Mouse (Mus musculus): ENCODE data around the gene Gsg1l. TPM values are rescaled to one million over a fixed set of nuclear protein-coding genes. Genes with fewer than 3 reads are reported as not detected.

Gsg1l gene
- polyA plus RNA-seq, 1 experiment from 2014 or later, result 0.70 TPM

DNA sequence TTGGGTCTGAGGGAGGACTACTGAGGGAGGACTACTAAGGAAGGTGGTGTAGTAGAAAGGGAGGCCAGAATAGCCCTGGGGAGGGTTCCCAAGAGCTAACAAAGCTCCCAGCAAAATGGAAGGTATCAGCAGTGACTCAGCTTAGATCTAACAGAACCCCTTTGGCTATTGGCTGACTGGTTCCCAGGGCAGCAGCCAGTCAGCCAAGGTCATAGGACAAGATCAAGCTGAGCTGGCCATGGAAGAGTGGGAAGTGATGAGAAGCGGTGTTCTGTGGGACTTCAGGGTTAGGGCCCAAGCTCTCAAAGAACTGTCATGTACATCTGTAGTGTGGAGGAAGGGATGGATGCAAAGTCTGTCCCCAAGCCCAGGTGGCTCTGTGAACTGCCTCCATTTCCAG is 5.3 kb downstream of the Gsg1l start:
- DNase-seq (ENCODE audit: low spot score) (no peak), ATAC-seq (replicated peaks; ENCODE audit: insufficient number of reproducible peaks, low FRiP score, low TSS enrichment, low read depth) (no peak)
- H3K27ac ChIP-seq (replicated peaks; ENCODE audit: low read depth, low read length), result no peak overlapping the region
- no peak overlapping the region for H3K4me3 ChIP-seq (ENCODE audit: low read depth, low read length)
- H3K4me1 ChIP-seq (ENCODE audit: control insufficient read depth, insufficient read depth, low read length), result 0 out of 2 replicates have a peak, but pooled peaks cover 2% of the 10 kb centered on the region
- H3K9ac ChIP-seq (replicated peaks; ENCODE audit: low read length), result no peak overlapping the region
- peaks cover 21% of the 10 kb centered on the region for H3K27me3 ChIP-seq (ENCODE audit: control insufficient read depth, insufficient read depth, low read length)
- no peaks in the 10 kb centered on the region for H3K36me3 ChIP-seq (replicated peaks; ENCODE audit: control insufficient read depth, insufficient read depth, low read depth, low read length)
- WGBS, result 95% methylated on average over 1 of the region's 1 CpGs
- H3K9me3 ChIP-seq (replicated peaks; ENCODE audit: control insufficient read depth, low read length), result no peaks in the 10 kb centered on the region
- no peak overlapping the region for H3K4me2 ChIP-seq (ENCODE audit: low read depth, low read length)

DNA sequence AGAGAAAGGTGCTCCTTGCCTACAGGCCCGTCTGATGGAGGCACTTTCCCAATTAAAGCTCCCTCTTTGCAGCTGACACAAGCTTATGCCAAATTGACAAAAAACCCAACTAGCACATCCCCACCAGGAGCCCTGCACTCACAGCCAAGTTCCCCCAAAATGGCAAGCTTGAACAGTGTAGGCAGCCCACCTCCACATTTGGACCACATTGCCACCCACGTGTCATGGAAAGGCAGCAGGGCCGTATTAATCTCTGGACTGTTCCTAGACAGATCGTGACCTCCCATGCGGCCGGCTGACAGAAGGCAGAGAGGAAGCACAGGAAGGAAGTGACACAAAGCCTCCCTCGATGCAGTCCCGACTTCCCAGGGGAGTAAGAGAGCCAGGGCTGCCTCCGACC is 7.2 kb downstream of the Gsg1l start:
- ATAC-seq (replicated peaks; ENCODE audit: insufficient number of reproducible peaks, low FRiP score, low TSS enrichment, low read depth), result no peak
- no peaks in the 10 kb centered on the region for H3K4me1 ChIP-seq (ENCODE audit: control insufficient read depth, insufficient read depth, low read length)
- no peaks in the 10 kb centered on the region for H3K9me3 ChIP-seq (replicated peaks; ENCODE audit: control insufficient read depth, low read length)
- H3K27ac ChIP-seq (replicated peaks; ENCODE audit: low read depth, low read length), result no peak overlapping the region
- DNase-seq (ENCODE audit: low spot score), result no peak
- peaks cover 3% of the 10 kb centered on the region; the same call in 1 of the 2 replicates for H3K27me3 ChIP-seq (ENCODE audit: control insufficient read depth, insufficient read depth, low read length)
- WGBS, result 62% methylated on average over 9 of the region's 9 CpGs
- no peak overlapping the region for H3K4me3 ChIP-seq (ENCODE audit: low read depth, low read length)
- H3K9ac ChIP-seq (replicated peaks; ENCODE audit: low read length), result no peak overlapping the region
- H3K4me2 ChIP-seq (ENCODE audit: low read depth, low read length), result no peak overlapping the region
- no peaks in the 10 kb centered on the region for H3K36me3 ChIP-seq (replicated peaks; ENCODE audit: control insufficient read depth, insufficient read depth, low read depth, low read length)

DNA sequence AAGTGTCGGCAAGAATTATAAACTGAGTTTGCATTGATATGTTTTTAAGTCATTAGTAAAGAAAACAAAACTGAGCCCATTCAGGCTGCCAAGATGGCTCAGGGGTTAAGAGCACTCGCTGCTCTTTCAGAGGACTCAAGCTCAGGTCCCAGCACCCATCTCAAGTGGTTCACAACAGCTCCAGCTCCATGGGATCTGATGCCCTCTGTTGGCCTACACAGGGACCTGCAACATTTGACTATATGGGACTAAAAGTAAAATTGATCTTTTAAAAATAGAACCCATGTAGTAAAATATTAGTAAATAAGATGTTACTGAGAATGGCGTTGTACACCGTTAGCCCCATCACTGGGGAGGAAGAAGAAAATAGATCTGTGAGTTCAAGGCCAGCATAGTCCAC is 11.9 kb downstream of the Gsg1l start:
- no peak overlapping the region for H3K27ac ChIP-seq (replicated peaks; ENCODE audit: low read depth, low read length)
- 92% methylated on average over 4 of the region's 4 CpGs for WGBS
- H3K4me2 ChIP-seq (ENCODE audit: low read depth, low read length), result no peak overlapping the region
- H3K9ac ChIP-seq (replicated peaks; ENCODE audit: low read length), result no peak overlapping the region
- ATAC-seq (replicated peaks; ENCODE audit: insufficient number of reproducible peaks, low FRiP score, low TSS enrichment, low read depth) (no peak), DNase-seq (ENCODE audit: low spot score) (no peak)
- H3K4me3 ChIP-seq (ENCODE audit: low read depth, low read length), result no peak overlapping the region
- no peaks in the 10 kb centered on the region for H3K4me1 ChIP-seq (ENCODE audit: control insufficient read depth, insufficient read depth, low read length)
- H3K9me3 ChIP-seq (replicated peaks; ENCODE audit: control insufficient read depth, low read length), result no peaks in the 10 kb centered on the region
- no peaks in the 10 kb centered on the region for H3K36me3 ChIP-seq (replicated peaks; ENCODE audit: control insufficient read depth, insufficient read depth, low read depth, low read length)
- H3K27me3 ChIP-seq (ENCODE audit: control insufficient read depth, insufficient read depth, low read length), result no peaks in the 10 kb centered on the region

DNA sequence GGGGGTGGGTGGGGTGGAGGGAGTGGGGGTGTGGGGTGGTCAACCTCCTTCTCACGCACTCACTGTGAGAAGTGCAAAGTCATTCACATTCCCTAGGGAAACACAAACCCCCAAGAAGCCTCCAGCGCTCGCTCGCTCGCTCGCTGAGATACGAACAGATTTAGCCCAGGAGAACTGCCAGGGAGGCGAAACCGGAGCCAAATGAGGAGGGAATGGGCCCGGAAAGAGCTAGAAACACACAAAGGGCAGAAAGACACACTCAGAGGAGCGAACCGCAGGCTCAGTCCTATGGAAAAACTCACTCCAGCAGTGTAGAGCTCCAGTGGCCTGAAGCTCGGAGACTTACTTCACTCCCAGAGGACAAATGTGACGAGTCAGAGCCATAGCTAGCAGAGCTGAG is 15.4 kb downstream of the Gsg1l start:
- WGBS, result 62% methylated on average over 14 of the region's 14 CpGs
- Histone ChIP-seq H3K27me3 (ENCODE audit: control insufficient read depth, insufficient read depth, low read length) (no peaks in the 10 kb centered on the region), H3K9me3 (replicated peaks; ENCODE audit: control insufficient read depth, low read length) (no peaks in the 10 kb centered on the region), H3K4me1 (ENCODE audit: control insufficient read depth, insufficient read depth, low read length) (no peaks in the 10 kb centered on the region), H3K4me3 (ENCODE audit: low read depth, low read length) (no peak overlapping the region), H3K27ac (replicated peaks; ENCODE audit: low read depth, low read length) (no peak overlapping the region), H3K36me3 (replicated peaks; ENCODE audit: control insufficient read depth, insufficient read depth, low read depth, low read length) (no peaks in the 10 kb centered on the region), H3K4me2 (ENCODE audit: low read depth, low read length) (no peak overlapping the region), H3K9ac (replicated peaks; ENCODE audit: low read length) (no peak overlapping the region)
- ATAC-seq (replicated peaks; ENCODE audit: insufficient number of reproducible peaks, low FRiP score, low TSS enrichment, low read depth) (no peak), DNase-seq (ENCODE audit: low spot score) (no peak)

DNA sequence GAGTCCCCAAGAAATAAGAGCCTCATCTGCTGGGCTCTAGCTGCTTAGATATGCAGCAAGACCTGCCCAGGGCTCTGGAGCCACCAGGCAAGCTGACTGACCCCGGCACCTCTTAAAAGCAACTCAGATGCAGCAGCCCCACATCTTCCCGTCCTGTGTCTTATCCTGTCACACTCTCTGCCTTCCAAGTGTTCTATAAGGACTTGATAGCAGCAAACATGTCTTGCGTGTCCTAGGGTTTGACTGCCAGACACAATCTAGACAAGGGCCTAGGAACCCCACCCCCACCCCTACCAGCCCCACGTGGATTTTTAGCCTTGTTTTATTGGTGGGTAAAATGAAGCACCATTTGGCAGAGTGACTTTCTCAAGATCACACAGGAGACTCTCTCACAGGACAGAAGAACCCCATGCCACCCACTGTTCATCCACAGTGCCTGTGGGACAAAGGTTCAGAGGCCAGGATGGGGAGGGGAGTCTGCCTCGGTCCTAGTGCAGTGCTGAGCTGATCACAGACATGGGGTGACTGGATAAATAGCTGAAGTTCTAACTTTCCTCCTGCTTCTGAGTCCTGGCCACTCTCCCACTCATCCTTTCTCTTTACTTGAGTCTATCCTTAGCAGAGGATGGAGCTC is 16.9 kb downstream of the Gsg1l start:
- Histone ChIP-seq H3K27ac (replicated peaks; ENCODE audit: low read depth, low read length) (no peak overlapping the region), H3K9ac (replicated peaks; ENCODE audit: low read length) (no peak overlapping the region), H3K27me3 (ENCODE audit: control insufficient read depth, insufficient read depth, low read length) (no peaks in the 10 kb centered on the region), H3K4me2 (ENCODE audit: low read depth, low read length) (no peak overlapping the region), H3K9me3 (replicated peaks; ENCODE audit: control insufficient read depth, low read length) (no peaks in the 10 kb centered on the region), H3K4me3 (ENCODE audit: low read depth, low read length) (no peak overlapping the region), H3K4me1 (ENCODE audit: control insufficient read depth, insufficient read depth, low read length) (no peaks in the 10 kb centered on the region), H3K36me3 (replicated peaks; ENCODE audit: control insufficient read depth, insufficient read depth, low read depth, low read length) (no peaks in the 10 kb centered on the region)
- DNase-seq (ENCODE audit: low spot score), result no peak
- WGBS, result 76% methylated on average over 5 of the region's 5 CpGs
- ATAC-seq (replicated peaks; ENCODE audit: insufficient number of reproducible peaks, low FRiP score, low TSS enrichment, low read depth), result no peak

DNA sequence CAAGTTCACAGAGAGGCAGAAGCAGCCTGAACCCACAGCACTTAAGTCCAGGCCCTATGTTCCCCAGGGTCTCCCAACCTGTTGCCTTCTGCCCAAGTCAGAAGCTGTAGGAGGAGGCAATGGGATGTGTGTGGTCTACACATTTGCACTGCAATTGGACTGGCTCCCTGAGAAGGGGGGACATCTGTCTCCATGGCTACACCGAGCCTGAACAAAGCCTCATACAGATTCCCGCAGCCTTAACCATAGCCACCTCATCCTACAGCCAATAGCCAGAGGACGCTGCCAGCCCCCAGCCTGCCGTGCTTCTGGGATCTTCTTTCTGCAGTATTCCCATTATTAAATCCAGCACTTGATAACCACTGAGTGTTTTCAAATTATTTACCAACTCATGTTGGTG is 20.0 kb downstream of the Gsg1l start:
- ATAC-seq (replicated peaks; ENCODE audit: insufficient number of reproducible peaks, low FRiP score, low TSS enrichment, low read depth), result no peak
- no peak overlapping the region for H3K4me3 ChIP-seq (ENCODE audit: low read depth, low read length)
- no peaks in the 10 kb centered on the region for H3K4me1 ChIP-seq (ENCODE audit: control insufficient read depth, insufficient read depth, low read length)
- no peak for DNase-seq (ENCODE audit: low spot score)
- H3K9ac ChIP-seq (replicated peaks; ENCODE audit: low read length), result no peak overlapping the region
- no peaks in the 10 kb centered on the region for H3K9me3 ChIP-seq (replicated peaks; ENCODE audit: control insufficient read depth, low read length)
- no peak overlapping the region for H3K4me2 ChIP-seq (ENCODE audit: low read depth, low read length)
- 66% methylated on average over 4 of the region's 4 CpGs for WGBS
- no peaks in the 10 kb centered on the region for H3K27me3 ChIP-seq (ENCODE audit: control insufficient read depth, insufficient read depth, low read length)
- no peaks in the 10 kb centered on the region for H3K36me3 ChIP-seq (replicated peaks; ENCODE audit: control insufficient read depth, insufficient read depth, low read depth, low read length)
- no peak overlapping the region for H3K27ac ChIP-seq (replicated peaks; ENCODE audit: low read depth, low read length)

DNA sequence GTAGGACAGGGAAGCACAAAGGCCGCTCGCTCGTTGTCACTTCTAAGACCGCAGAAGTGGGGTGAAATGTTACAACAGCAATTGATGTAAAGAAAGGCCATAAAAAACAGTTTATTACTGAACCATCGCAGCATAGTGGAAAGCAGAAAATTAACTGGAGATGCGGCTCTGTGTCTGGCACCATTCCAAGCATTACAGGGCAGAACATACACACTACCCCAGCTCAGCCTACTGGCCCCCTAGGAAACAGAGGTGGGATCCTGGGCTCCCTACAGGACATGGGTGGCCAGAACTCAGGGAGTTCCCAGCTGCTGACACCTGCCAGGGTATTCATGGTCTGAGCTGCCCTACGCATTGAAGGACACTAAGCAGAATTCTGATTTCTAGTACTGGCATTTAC is 23.3 kb downstream of the Gsg1l start:
- H3K4me1 ChIP-seq (ENCODE audit: control insufficient read depth, insufficient read depth, low read length), result no peaks in the 10 kb centered on the region
- ATAC-seq (replicated peaks; ENCODE audit: insufficient number of reproducible peaks, low FRiP score, low TSS enrichment, low read depth), result no peak

DNA sequence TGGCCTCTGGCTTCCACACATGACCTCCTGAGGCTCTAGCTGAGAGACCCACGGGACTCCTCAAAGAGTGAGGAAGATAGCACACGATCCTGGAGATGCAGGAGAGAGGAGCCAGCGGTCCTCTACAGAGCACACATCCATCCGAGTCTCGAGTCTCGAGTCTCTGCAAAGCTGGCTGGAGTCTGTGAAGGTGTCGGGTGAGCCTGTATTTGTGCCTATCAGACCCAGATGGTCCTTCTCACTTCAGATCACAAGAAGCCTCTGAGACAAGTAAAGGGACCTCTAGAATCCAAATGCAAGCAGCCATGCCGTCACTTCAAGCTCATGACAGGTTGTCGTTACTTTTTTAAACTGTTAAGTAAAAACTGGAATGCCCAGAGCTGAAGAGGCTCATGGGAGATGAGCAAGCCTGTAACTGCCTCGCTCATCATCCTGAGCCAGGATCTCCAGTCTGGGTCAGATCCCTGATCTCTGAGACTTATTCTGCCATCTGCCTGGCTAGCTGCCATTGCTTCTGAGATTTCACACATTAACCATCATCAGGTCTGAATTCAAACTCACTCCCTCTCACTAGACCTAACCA is 24.8 kb downstream of the Gsg1l start:
- H3K9ac ChIP-seq (replicated peaks; ENCODE audit: low read length), result no peak overlapping the region
- no peaks in the 10 kb centered on the region for H3K4me1 ChIP-seq (ENCODE audit: control insufficient read depth, insufficient read depth, low read length)
- no peak overlapping the region for H3K27ac ChIP-seq (replicated peaks; ENCODE audit: low read depth, low read length)
- H3K27me3 ChIP-seq (ENCODE audit: control insufficient read depth, insufficient read depth, low read length), result no peaks in the 10 kb centered on the region
- ATAC-seq (replicated peaks; ENCODE audit: insufficient number of reproducible peaks, low FRiP score, low TSS enrichment, low read depth) (no peak), DNase-seq (ENCODE audit: low spot score) (no peak)
- no peak overlapping the region for H3K4me2 ChIP-seq (ENCODE audit: low read depth, low read length)
- no peaks in the 10 kb centered on the region for H3K36me3 ChIP-seq (replicated peaks; ENCODE audit: control insufficient read depth, insufficient read depth, low read depth, low read length)
- 74% methylated on average over 10 of the region's 10 CpGs for whole genome bisulfite sequencing
- H3K9me3 ChIP-seq (replicated peaks; ENCODE audit: control insufficient read depth, low read length), result no peaks in the 10 kb centered on the region
- H3K4me3 ChIP-seq (ENCODE audit: low read depth, low read length), result no peak overlapping the region

More for the DNA sequence above, 23.3 kb downstream of the Gsg1l start:
- Histone ChIP-seq H3K9ac (replicated peaks; ENCODE audit: low read length) (no peak overlapping the region), H3K36me3 (replicated peaks; ENCODE audit: control insufficient read depth, insufficient read depth, low read depth, low read length) (no peaks in the 10 kb centered on the region), H3K27me3 (ENCODE audit: control insufficient read depth, insufficient read depth, low read length) (no peaks in the 10 kb centered on the region), H3K9me3 (replicated peaks; ENCODE audit: control insufficient read depth, low read length) (no peaks in the 10 kb centered on the region), H3K27ac (replicated peaks; ENCODE audit: low read depth, low read length) (no peak overlapping the region), H3K4me2 (ENCODE audit: low read depth, low read length) (no peak overlapping the region), H3K4me3 (ENCODE audit: low read depth, low read length) (no peak overlapping the region)
- WGBS, result 76% methylated on average over 7 of the region's 7 CpGs
- DNase-seq (ENCODE audit: low spot score), result no peak

Data from embryonic facial prominence, embryonic 11.5 days (tissue).